Mouse (Mus musculus) heart, postnatal 0 days (tissue): ENCODE measurements around the gene Mras. TPM values are rescaled to one million over a fixed set of nuclear protein-coding genes. Genes with fewer than 3 reads are reported as not detected.

Experiments used
- ATAC-seq: fragments of 200-750 bp; cut with Nextera tagmentation; 2 replicates; pipeline ENCODE4 v1.8.0; 2017; ENCODE audit warnings: low read depth, moderate number of reproducible peaks, moderate library complexity; ENCODE audit not compliant: insufficient read depth
- DNase-seq: peaks from one replicate; pipeline ENCODE4 v3.0.0-alpha.2; 2016; ENCODE audit warnings: low spot score
- H3K27ac ChIP-seq: fragments of 300-500 bp; sonication (generic); 2 replicates; pipeline ENCODE4 v1.5.1; 2014; ENCODE audit warnings: low read depth, mild to moderate bottlenecking
- H3K27me3 ChIP-seq: fragments of 300-500 bp; sonication (generic); 2 replicates; pipeline ENCODE4 v1.6.1; 2014; ENCODE audit warnings: low read length, mixed read lengths; ENCODE audit not compliant: control insufficient read depth, insufficient read depth
- H3K36me3 ChIP-seq: fragments of 300-500 bp; sonication (generic); replicated peaks from 2 replicates; pipeline ENCODE4 v1.6.1; 2014; ENCODE audit warnings: low read length, mixed read lengths; ENCODE audit not compliant: control insufficient read depth, insufficient read depth
- H3K4me1 ChIP-seq: fragments of 300-500 bp; sonication (generic); 2 replicates; pipeline ENCODE4 v1.6.1; 2014; ENCODE audit warnings: antibody characterized with exemption; ENCODE audit not compliant: control insufficient read depth, insufficient read depth
- H3K4me2 ChIP-seq: fragments of 300-500 bp; sonication (generic); 2 replicates; pipeline ENCODE4 v1.6.1; 2014; ENCODE audit warnings: low read depth, mild to moderate bottlenecking, low read length, moderate library complexity
- H3K4me3 ChIP-seq: fragments of 300-500 bp; sonication (generic); 2 replicates; pipeline ENCODE4 v1.5.1; 2014; ENCODE audit warnings: low read depth, low read length
- H3K9ac ChIP-seq: fragments of 300-500 bp; sonication (generic); replicated peaks from 2 replicates; pipeline ENCODE4 v1.6.1; 2014; ENCODE audit warnings: low read depth, low read length, mixed read lengths
- H3K9me3 ChIP-seq: fragments of 300-500 bp; sonication (generic); replicated peaks from 2 replicates; pipeline ENCODE4 v1.6.1; 2016; ENCODE audit warnings: low read length; ENCODE audit not compliant: control insufficient read depth
- CTCF ChIP-seq: IDR thresholded peaks from 2 replicates; pipeline ENCODE4 v1.5.1; 2016; ENCODE audit warnings: antibody characterized with exemption, control low read depth, low read depth
- EP300 ChIP-seq: IDR thresholded peaks from 2 replicates; pipeline ENCODE4 v1.6.1; 2016; ENCODE audit warnings: antibody characterized with exemption, low read depth
- WGBS: fragments of 180-500 bp; shearing (Covaris S2); extraction: QIAGEN DNeasy Blood & Tissue Kit; methylation state at CpG from one replicate; pipeline ENCODE4 v1.1.7; 2014; 5-methylcytosine and 5-hydroxymethylcytosine counted together
- polyA plus RNA-seq: library from polyadenylated mRNA; unstranded; fragments of >200 nt; fragmentation: Nextera tagmentation; extraction: Ambion mirVana; gene quantifications from 2 replicates; pipeline ENCODE4 v1.2.1, GENCODE M21; 2015
- total RNA-seq: library from RNA; depleted of rRNA; stranded (reverse); fragments of >200 nt; gene quantifications from 2 replicates; pipeline ENCODE4 v1.2.3, GENCODE M21; 2014; ENCODE audit warnings: low replicate concordance

Mras gene
- total and polyA plus RNA-seq, 2 experiments from 2014 or later: 13.0 to 15.8 TPM

- no peak overlapping the region for H3K4me3 ChIP-seq
- WGBS: 62% methylated on average over 5 of the region's 5 CpGs
- no peaks in the 10 kb centered on the region for H3K36me3 ChIP-seq
- DNase-seq (no peak), ATAC-seq (no peak)
- peaks cover 11% of the 10 kb centered on the region; the same call in 1 of the 2 replicates for H3K27me3 ChIP-seq
- TF ChIP-seq CTCF (no peak), EP300 (no peak)
- no peak overlapping the region for H3K27ac ChIP-seq
- H3K4me2 ChIP-seq: no peak overlapping the region
- H3K9ac ChIP-seq: no peak overlapping the region
- peaks cover 5% of the 10 kb centered on the region; the same call in 1 of the 2 replicates for H3K4me1 ChIP-seq
- no peaks in the 10 kb centered on the region for H3K9me3 ChIP-seq
Observed at GRCm38 (mm10) chr9:99440941-99441340, 3.8 kb upstream of the Mras start.

DNA sequence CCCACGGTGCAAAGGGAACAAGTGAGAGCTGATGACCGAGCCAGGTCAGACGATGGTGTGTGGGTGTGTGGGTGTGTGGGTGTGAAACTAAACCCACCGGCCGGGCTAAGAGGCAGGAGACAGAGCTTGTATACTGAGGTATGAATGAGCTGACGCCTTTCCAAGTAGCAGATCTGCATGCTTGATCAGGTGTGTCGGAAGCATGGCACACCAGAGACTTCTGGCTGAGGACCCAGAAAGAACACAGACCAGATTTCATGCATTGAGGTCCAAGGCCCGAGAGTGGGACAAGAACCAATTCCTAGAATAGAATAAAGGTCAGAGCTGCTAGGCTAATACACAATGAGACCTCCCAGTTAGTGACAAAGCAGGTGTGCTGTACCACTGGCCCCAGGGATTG lies 1.9 kb upstream of the Mras start:
- peaks cover 5% of the 10 kb centered on the region; the same call in 1 of the 2 replicates for H3K4me1 ChIP-seq
- H3K4me2 ChIP-seq: no peak overlapping the region
- no peak overlapping the region for H3K4me3 ChIP-seq
- ATAC-seq: no peak
- no peak overlapping the region for H3K9ac ChIP-seq
- no peak overlapping the region for H3K27ac ChIP-seq
- H3K36me3 ChIP-seq: no peaks in the 10 kb centered on the region
- TF ChIP-seq CTCF (no peak), EP300 (no peak)
- no peaks in the 10 kb centered on the region for H3K9me3 ChIP-seq
- 70% methylated on average over 8 of the region's 8 CpGs for WGBS
- DNase-seq: no peak
- H3K27me3 ChIP-seq: peaks cover 11% of the 10 kb centered on the region; the same call in 1 of the 2 replicates

- Histone ChIP-seq H3K4me3 (no peak overlapping the region), H3K27me3 (peaks cover 11% of the 10 kb centered on the region; the same call in 1 of the 2 replicates), H3K36me3 (no peaks in the 10 kb centered on the region), H3K4me2 (peak overlapping the region; percentile 94; the same call in 1 of the 2 replicates), H3K9ac (no peak overlapping the region), H3K9me3 (no peaks in the 10 kb centered on the region), H3K4me1 (peaks cover 5% of the 10 kb centered on the region; the same call in 1 of the 2 replicates), H3K27ac (no peak overlapping the region)
- WGBS: 74% methylated on average over 12 of the region's 12 CpGs
- DNase-seq (no peak), ATAC-seq (no peak)
- TF ChIP-seq EP300 (no peak), CTCF (no peak)
Observed at GRCm38 (mm10) chr9:99437781-99438565, 792 bp upstream of the Mras start.

- Histone ChIP-seq H3K9me3 (no peaks in the 10 kb centered on the region), H3K27ac (peak overlapping the region; percentile 86), H3K4me3 (peak overlapping the region; percentile 71), H3K36me3 (no peaks in the 10 kb centered on the region), H3K27me3 (peaks cover 11% of the 10 kb centered on the region; the same call in 1 of the 2 replicates), H3K4me1 (peaks cover 5% of the 10 kb centered on the region; the same call in 1 of the 2 replicates), H3K4me2 (peak overlapping the region; percentile 94), H3K9ac (peak overlapping the region; percentile 84)
- 1% methylated on average over 75 of the region's 86 CpGs for WGBS
- DNase-seq (peak; percentile 58), ATAC-seq (peak; percentile 84)
- TF ChIP-seq EP300 (no peak), CTCF (no peak)
Observed at GRCm38 (mm10) chr9:99436182-99437030, 775 bp downstream of the Mras start.

GRCm38 (mm10) chr9:99435619-99436181 lies 1.5 kb downstream of the Mras start:
- H3K27ac ChIP-seq: peak overlapping the region; percentile 86
- ATAC-seq (peak; percentile 13), DNase-seq (peak; percentile 34)
- H3K4me3 ChIP-seq: peak overlapping the region; percentile 71
- TF ChIP-seq CTCF (no peak), EP300 (no peak)
- H3K36me3 ChIP-seq: no peaks in the 10 kb centered on the region
- H3K27me3 ChIP-seq: peaks cover 11% of the 10 kb centered on the region; the same call in 1 of the 2 replicates
- peaks cover 5% of the 10 kb centered on the region; the same call in 1 of the 2 replicates for H3K4me1 ChIP-seq
- H3K9me3 ChIP-seq: no peaks in the 10 kb centered on the region
- peak overlapping the region; percentile 84 for H3K9ac ChIP-seq
- H3K4me2 ChIP-seq: peak overlapping the region; percentile 94
- WGBS: 26% methylated on average over 16 of the region's 16 CpGs
